Mouse (Mus musculus): ENCODE results near the gene Clcnkb. TPM values are rescaled to one million over a fixed set of nuclear protein-coding genes. Genes with fewer than 3 reads are reported as not detected.

Gene Clcnkb
- total and polyA plus RNA-seq, 3 experiments: 0.08 to 0.51 (median 0.24) TPM

DNA sequence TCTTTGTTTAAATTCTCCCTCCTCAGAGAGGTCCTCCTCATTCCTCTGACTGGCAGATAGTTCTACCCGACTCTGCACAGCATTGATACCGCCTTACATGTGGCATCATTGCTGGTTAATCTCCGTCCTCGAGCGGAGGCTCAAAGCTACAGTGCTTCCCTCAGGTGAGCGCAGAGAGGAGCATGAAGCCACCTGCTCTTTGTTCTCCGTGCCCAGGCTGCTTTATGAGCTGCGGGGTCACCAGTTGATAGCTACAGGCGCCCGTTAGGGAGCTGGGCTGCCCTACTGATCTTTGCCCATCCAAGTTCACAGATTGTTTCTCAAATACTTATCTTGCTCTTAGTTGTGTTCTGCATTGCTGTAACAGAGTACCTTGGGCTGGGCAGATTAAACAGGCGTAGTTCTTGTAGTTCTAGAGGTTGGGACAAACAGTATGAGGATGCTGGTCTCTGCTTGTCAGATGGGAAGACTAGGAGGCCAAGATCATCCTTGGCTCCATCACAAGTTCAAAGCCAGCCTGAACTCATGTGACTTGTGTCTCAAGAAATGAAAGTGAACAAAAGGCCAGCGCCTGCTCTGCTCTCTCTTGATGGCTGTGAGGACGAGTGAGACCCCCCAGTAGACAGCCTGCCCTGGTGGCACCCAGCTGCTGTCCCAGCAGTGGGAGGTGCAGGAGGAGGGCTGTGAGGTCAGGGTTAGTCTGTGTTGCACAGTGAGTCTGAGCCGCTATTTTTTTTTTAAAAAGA lies 40.6 kb upstream of the Clcnkb start:
- Histone ChIP-seq H3K4me2 (ENCODE audit: insufficient read depth, low read depth, poor library complexity, severe bottlenecking) (no peak overlapping the region), H3K27me3 (replicated peaks) (no peaks in the 10 kb centered on the region), H3K79me2 (replicated peaks; ENCODE audit: control insufficient read depth, extremely low read depth, insufficient read depth, poor library complexity, severe bottlenecking) (peaks cover 9% of the 10 kb centered on the region), H3K36me3 (replicated peaks in 1 of 2; ENCODE audit: control insufficient read depth in 1 of 2, insufficient read depth in 1 of 2, low read length in 1 of 2) (peaks cover 26 to 81% of the 10 kb centered on the region in 2 experiments), H3K4me3 (replicated peaks in 1 of 3; ENCODE audit: low read depth in 2 of 3, low read length in 2 of 3, poor library complexity in 1 of 3) (no peak overlapping the region), H3K4me1 (ENCODE audit: control insufficient read depth in 1 of 2, insufficient read depth in 2 of 2) (peaks cover 6 to 48% of the 10 kb centered on the region in 2 experiments; a peak in 3 of 4 replicates), H3K9me3 (replicated peaks; ENCODE audit: low read length) (no peaks in the 10 kb centered on the region), H3K27ac (ENCODE audit: insufficient read depth, low read depth) (no peak overlapping the region), H3K9ac (ENCODE audit: insufficient read depth, low read depth) (no peak overlapping the region)
- dilution Hi-C loops (cut with MboI; ENCODE audit: extremely low pct_ligation_motif_present, extremely low pct_unique_long_range_greater_than_20kb, low sequenced_read_pairs): no loop called here
- no peak for DNase-seq (ENCODE audit: extremely low read depth)
- TF ChIP-seq GABPA (IDR thresholded peaks at IDR 0.05; ENCODE audit: insufficient replicate concordance, low read depth, low read length) (no peak), TCF12 (IDR thresholded peaks at IDR 0.05; ENCODE audit: low read depth, low read length) (no peak), UBTF (IDR thresholded peaks at IDR 0.05; ENCODE audit: low read depth, low read length) (no peak), RCOR1 (conservative IDR thresholded peaks at IDR 0.05; ENCODE audit: low read depth, low read length) (no peak), MYC (IDR thresholded peaks at IDR 0.05; ENCODE audit: low read depth, low read length) (no peak), BHLHE40 (IDR thresholded peaks at IDR 0.05; ENCODE audit: low read depth, low read length) (no peak), USF1 (IDR thresholded peaks at IDR 0.05; ENCODE audit: low read depth, low read length) (no peak), PAX5 (IDR thresholded peaks at IDR 0.05; ENCODE audit: low read length) (no peak), MAFK (IDR thresholded peaks at IDR 0.05; ENCODE audit: insufficient replicate concordance, low read length) (no peak)
- in situ Hi-C loops (cut with MboI; ENCODE audit: low pct_ligation_motif_present, low pct_unique_long_range_greater_than_20kb, low sequenced_read_pairs): no loop called here

DNA sequence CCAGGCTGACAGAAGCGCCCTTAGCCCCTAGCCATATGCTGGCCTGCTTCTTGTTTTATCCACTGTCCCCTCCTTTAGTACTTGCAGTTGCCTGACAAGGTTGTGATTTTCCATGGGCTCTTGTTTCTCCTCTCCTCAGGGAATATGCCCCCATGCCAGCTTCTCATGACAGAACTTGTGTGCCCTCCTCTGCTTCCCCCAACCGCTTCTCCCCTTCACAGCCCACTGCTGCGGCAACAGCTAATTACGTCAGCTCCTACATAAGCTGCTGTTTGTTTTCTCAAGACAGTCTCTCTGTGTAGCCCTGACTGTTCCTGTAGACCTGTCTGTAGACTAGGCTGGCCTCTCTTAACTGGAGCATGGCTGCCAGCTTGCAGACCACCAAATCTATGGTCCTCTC lies 39.7 kb upstream of the Clcnkb start:
- H3K4me3 ChIP-seq (replicated peaks in 1 of 3; ENCODE audit: low read depth in 2 of 3, low read length in 2 of 3, poor library complexity in 1 of 3): no peak overlapping the region
- peaks cover 10% of the 10 kb centered on the region for H3K79me2 ChIP-seq (replicated peaks; ENCODE audit: control insufficient read depth, extremely low read depth, insufficient read depth, poor library complexity, severe bottlenecking)
- peaks cover 6 to 55% of the 10 kb centered on the region in 2 experiments; a peak in 3 of 4 replicates for H3K4me1 ChIP-seq (ENCODE audit: control insufficient read depth in 1 of 2, insufficient read depth in 2 of 2)
- H3K36me3 ChIP-seq (replicated peaks in 1 of 2; ENCODE audit: control insufficient read depth in 1 of 2, insufficient read depth in 1 of 2, low read length in 1 of 2): peaks cover 24 to 80% of the 10 kb centered on the region in 2 experiments
- H3K4me2 ChIP-seq (ENCODE audit: insufficient read depth, low read depth, poor library complexity, severe bottlenecking): no peak overlapping the region
- no peak overlapping the region for H3K9ac ChIP-seq (ENCODE audit: insufficient read depth, low read depth)
- TF ChIP-seq POLR2AphosphoS2 (IDR thresholded peaks at IDR 0.05; ENCODE audit: low read depth, low read length) (no peak), MYC (IDR thresholded peaks at IDR 0.05; ENCODE audit: low read depth, low read length) (no peak), CTCF (conservative IDR thresholded peaks at IDR 0.05 in 1 of 2, IDR thresholded peaks at IDR 0.05 in 1 of 2; ENCODE audit: low read depth in 2 of 2, low read length in 2 of 2) (no peak), TCF12 (IDR thresholded peaks at IDR 0.05; ENCODE audit: low read depth, low read length) (no peak), MXI1 (IDR thresholded peaks at IDR 0.05; ENCODE audit: low read depth, low read length) (no peak), GABPA (IDR thresholded peaks at IDR 0.05; ENCODE audit: insufficient replicate concordance, low read depth, low read length) (no peak), CHD1 (IDR thresholded peaks at IDR 0.05; ENCODE audit: low read depth, low read length) (no peak), EP300 (IDR thresholded peaks at IDR 0.05; ENCODE audit: low read length) (no peak), MEF2A (IDR thresholded peaks at IDR 0.05; ENCODE audit: borderline replicate concordance, low read depth, low read length) (no peak), JUND (conservative IDR thresholded peaks at IDR 0.05; ENCODE audit: low read depth, low read length) (no peak)
- in situ Hi-C loops (cut with MboI; ENCODE audit: low pct_ligation_motif_present, low pct_unique_long_range_greater_than_20kb, low sequenced_read_pairs) (no loop called here), dilution Hi-C loops (cut with MboI; ENCODE audit: extremely low pct_ligation_motif_present, extremely low pct_unique_long_range_greater_than_20kb, low sequenced_read_pairs) (no loop called here)
- DNase-seq (ENCODE audit: extremely low read depth): no peak
- no peaks in the 10 kb centered on the region for H3K27me3 ChIP-seq (replicated peaks)
- no peaks in the 10 kb centered on the region for H3K9me3 ChIP-seq (replicated peaks; ENCODE audit: low read length)
- H3K27ac ChIP-seq (ENCODE audit: insufficient read depth, low read depth): no peak overlapping the region

All from CH12.LX (cell line).